Mouse (Mus musculus) cerebellum, postnatal 25 days (tissue): ENCODE results near the gene Pan2.
A peak's percentile ranks its signal among the peaks of the same experiment; 100 is the strongest.
"Not testable (repeated sequence)": the region's sequence is repeated elsewhere in the genome, so short reads cannot be mapped to it uniquely, and the experiment has no call there.

Experiments used
- DNase-seq, 2 experiments: peaks; one replicate each; pipeline ENCODE4 v3.0.0; 2021; ENCODE audit warnings: mixed read lengths in 2 of 2

Gene Pan2

DNA sequence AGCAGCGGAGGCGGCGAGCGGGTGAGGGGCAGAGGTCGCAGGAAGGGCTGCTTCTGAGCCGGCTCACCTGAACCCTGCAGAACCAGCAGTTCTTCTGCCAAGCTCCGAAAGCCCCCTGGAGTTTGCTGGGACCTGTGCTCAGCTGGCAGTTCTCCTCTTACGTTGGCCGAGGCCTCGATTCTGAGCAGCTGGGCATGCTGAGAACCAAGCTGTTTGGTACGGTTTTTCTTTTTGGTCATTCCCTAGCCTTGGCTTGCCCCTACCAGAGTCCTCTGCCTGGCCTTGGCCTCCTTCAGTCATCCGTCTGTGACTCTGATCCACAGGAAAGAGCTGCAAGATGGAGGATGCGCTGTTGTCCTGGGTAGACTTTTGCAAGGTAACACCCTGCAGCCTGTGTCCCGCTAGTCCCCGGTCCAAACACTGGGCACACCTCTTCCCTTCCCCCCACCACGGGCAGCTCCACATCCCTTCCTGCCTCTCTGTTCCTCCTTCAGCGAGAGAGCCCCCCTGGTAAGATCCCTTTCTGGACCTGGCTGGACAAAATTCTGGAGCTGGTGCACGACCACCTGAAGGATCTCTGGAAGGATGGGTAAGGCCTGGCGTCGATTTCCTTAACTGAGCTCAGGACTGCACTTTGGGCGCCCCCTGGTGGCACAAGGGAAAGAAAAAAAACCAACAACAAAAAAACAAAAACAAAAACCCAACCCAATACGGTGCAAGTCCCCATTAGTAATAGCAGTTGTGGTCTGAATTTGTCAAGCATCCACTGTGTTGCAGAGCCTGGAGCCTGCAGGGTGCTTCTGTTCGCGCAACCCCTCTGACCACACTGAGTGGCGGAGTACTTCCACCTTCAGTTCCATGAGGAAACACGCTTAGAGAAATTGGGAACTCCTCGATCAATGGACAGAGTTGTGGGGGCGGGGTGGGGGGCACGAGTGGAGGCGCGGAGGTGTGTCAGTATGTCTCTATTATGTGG lies 19.2 kb upstream of the Pan2 start:
- DNase-seq: peak; percentile 97 to 99

- DNase-seq: peak in 1 of 2 experiments; percentile 33
These were observed 12.5 kb upstream of the Pan2 start for GRCm38 (mm10) chr10:128290594-128290993.

- DNase-seq: peak; percentile 33 to 47
These were observed 6.6 kb upstream of the Pan2 start for GRCm38 (mm10) chr10:128296370-128297090.

DNA sequence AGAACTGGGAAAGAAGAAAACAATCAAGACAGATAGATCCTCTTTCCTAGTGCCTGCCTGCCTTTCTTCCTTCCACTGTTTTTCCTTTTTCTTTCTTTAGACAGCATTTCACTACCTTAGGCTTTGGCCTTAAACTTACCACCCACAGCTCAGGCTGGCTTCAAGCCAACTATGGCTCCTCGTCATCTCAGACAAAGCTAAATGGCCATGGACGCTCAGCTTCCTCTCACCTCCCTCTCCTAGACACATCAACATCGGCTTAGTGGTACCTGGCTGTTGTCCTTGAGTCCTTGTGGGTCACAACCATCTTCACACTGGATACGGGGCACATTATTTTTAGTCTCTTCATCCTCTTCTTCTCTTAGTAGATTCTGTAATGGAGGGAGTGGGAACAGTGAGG lies 5.9 kb upstream of the Pan2 start:
- peak; percentile 77 to 82 for DNase-seq

- peak; percentile 79 to 82 for DNase-seq
These were observed 5.5 kb upstream of the Pan2 start for GRCm38 (mm10) chr10:128297622-128298021.

DNA sequence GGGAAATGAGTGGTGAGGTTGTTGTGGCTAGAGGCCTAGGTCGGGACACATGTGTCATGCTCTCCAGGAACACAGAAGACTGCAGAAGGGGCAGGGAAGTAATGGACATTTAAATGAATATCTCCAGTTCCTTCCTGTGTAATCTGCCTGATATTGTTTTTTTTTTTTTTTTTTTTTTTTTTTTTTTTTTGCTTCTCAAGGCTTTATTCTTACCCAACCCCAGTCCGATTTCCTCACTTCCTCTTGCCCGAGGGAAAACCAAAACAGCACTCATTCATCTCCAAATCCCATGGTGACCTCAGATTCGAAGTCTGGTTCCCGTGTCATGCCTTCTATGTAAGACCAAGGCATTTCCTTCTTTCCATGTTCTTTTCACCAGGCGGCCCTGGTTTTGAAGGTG lies 4.9 kb upstream of the Pan2 start:
- DNase-seq: no peak

GRCm38 (mm10) chr10:128298702-128299171 lies 4.4 kb upstream of the Pan2 start, which contains the start of gene Il23a:
Il23a (minus strand) TSS chr10:128298752.
- DNase-seq: no peak

GRCm38 (mm10) chr10:128302357-128302756 lies 778 bp upstream of the Pan2 start:
- no peak for DNase-seq

DNA sequence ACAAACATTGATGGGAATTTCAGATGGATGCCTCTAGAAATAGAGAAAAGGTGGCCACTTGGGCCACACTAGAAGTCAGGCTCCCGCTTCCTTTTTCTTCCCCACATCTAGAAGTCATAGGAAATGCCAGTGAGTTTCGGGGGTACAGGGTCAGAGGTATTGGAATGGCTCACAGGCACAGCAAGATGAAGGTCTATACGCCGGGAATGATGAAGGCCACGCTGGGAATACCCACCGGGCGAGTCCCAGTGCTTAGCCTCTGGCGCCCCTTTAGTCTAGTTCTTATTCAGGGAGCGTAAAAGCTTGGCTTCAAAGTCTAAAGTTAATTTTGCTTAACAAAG lies 380 bp upstream of the Pan2 start:
- no peak for DNase-seq

GRCm38 (mm10) chr10:128309654-128310053 lies 6.5 kb downstream of the Pan2 start:
- DNase-seq: no peak

GRCm38 (mm10) chr10:128310177-128310576 lies 7.0 kb downstream of the Pan2 start:
- peak; percentile 64 to 77 for DNase-seq

- DNase-seq: no peak
These were observed 7.8 kb downstream of the Pan2 start for GRCm38 (mm10) chr10:128310902-128311301.

DNA sequence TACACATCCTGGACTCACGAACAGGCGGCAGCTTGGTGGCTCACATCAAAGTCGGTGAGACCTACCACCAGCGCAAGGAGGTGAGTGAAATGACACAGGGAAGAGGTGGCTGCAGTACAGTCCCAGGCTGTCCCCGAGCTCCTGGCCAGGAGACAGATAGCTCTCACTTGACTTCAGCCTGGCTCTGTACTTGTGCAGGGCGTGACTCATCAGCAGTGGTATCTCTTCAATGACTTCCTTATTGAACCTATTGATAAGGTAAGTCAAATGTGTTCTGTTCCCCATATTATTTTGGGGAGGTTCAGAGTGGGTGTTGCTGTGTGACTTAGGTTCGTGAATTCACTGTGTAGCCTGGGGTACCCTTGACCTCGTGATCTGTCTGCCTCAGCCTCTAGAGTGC lies 12.4 kb downstream of the Pan2 start:
- no peak for DNase-seq

GRCm38 (mm10) chr10:128321641-128322040 lies 18.5 kb downstream of the Pan2 start:
- DNase-seq: no peak

GRCm38 (mm10) chr10:128322141-128323108 lies 19.3 kb downstream of the Pan2 start, which contains the start of gene Cnpy2:
Cnpy2 (plus strand) TSS chr10:128322459.
- DNase-seq: peak; percentile 80 to 87

GRCm38 (mm10) chr10:128323516-128323915 lies 20.4 kb downstream of the Pan2 start:
- no peak for DNase-seq

DNA sequence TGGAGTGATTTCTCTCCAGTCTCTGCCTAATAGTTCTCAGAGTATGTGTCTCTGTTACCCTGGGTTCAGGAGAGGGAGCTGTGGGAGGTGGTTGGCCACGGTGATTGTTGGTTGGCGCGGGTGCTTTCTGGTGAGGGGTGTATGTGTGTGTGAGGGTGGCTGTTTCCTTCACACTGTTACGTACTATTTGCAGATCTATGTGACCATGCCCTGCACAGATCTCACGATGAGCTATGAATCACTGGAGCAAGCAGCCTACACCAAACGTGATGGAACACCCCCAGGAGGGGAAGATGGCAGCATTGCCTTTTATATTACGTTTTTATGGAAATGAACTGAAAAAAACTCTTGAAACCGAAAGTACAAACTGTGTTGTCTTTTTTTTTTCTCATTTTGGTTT lies 23.7 kb downstream of the Pan2 start:
- DNase-seq: no peak

GRCm38 (mm10) chr10:128327610-128328009 lies 24.5 kb downstream of the Pan2 start:
- no peak for DNase-seq

DNA sequence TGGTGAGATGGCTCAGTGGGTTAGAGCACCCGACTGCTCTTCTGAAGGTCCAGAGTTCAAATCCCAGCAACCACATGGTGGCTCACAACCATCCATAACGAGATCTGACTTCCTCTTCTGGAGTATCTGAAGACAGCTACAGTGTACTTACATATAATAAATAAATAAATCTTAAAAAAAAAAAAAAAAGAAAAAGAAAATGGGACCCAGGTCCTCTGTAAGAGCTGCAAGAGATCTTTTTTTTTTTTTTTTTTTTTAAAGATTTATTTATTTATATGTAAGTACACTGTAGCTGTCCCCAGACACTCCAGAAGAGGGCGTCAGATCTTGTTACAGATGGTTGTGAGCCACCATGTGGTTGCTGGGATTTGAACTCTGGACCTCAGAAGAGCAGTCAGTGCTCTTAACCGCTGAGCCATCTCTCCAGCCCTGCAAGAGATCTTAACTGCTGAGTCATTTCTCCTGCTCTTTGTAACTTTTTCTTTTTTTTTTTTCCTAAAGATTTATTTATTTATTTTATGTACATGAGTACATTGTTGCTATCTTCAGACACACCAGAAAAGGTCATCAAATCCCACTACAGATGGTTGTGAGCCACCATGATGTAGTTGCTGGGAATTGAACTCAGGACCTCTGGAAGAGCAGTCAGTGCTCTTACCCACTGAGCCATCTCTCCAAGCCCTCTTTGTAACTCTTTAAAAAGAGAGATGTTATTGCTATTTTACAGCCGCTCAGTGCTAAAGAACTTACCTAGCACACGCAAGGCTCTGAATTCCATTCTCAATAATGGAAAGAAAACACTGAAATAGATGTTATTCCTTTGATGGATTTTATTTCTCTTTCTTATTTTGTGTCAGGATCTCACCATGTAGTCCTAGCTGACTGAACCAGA lies 29.5 kb downstream of the Pan2 start:
- DNase-seq: not testable (repeated sequence)

DNA sequence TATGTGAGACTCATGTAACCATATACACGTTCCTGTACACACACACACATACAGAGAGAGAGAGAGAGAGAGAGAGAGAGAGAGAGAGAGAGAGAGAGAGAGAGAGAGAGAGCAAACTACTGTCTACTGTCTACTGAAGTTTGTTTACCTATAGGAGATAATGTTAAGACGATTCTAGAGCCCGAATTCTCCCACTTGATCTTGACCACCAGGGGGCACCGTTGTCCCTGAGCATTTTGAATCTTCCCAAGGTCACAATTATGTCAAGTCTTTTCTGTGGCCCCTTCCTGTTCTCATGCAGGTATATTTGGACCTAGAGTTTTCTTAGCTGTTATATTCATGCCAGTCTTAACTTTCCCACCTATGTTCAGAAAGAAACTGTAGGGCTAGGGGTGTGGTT lies 32.4 kb downstream of the Pan2 start:
- peak; percentile 79 to 89 for DNase-seq

DNA sequence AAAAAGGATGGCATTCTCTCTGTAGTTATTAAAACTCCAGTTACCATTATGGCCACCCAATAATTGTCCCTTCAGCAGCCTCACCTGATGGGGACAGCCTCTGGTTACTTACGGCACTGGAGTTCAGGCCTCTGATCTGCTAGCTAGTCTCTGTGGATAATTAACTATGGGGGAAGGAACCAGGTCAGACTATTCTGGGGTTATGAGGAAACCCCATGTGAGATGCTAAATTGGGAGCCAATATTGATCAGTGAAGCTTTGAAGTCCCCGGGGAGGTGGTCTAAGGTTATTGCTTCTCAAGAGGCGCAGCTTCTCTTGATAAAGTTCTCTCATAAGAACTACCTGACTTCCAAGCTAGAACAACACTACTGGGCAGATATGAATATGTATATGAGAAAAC lies 33.1 kb downstream of the Pan2 start:
- no peak for DNase-seq
